Mouse (Mus musculus): ENCODE measurements around the gene Rhof.
A peak's percentile ranks its signal among the peaks of the same experiment; 100 is the strongest.

Rhof gene

DNA sequence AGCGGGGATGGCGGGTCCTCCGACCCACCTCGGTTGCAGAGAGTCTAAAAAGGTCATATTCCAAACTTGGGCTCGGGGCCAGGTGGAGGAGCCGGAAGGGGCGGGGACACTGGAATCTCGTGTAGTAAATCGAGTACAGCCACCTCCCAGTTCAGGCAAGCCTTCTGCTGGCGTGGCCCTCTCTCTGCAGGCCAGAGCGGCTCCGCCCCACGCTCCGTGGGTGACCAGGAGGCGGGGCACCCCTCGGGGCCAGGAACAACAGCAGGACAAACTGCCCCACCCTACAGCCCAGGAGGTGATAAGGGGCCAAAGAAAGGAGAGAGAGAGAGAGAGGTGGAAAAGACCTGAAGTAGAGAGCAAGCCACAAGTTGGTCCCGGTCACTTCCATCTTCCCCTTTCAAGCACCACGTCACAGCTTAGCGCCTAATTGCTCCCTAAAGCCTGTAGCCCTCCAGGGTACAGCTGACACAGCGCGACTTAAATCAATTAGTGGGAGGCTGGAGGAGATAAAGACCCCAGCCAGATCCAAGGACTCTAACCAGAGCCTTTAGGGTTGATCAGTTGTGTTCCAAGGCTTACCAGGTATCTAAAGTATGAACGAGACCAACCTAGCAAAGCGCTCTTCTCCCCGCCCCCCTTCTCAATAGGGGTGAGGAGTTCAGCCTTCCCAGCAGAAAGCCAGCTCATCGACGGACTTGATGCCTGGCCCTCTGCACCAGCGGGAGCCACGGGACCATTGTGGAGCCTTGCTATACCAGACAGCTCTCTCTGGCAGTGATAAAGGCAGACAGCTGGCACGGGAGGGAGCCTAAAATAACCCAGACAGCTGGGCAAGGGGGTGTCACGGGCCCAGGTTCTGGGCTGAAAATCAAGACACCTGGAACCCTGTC is 3.2 kb upstream of the Rhof start:
- DNase-seq (ENCODE audit: low read depth, low spot score), result peak; percentile 94

DNA sequence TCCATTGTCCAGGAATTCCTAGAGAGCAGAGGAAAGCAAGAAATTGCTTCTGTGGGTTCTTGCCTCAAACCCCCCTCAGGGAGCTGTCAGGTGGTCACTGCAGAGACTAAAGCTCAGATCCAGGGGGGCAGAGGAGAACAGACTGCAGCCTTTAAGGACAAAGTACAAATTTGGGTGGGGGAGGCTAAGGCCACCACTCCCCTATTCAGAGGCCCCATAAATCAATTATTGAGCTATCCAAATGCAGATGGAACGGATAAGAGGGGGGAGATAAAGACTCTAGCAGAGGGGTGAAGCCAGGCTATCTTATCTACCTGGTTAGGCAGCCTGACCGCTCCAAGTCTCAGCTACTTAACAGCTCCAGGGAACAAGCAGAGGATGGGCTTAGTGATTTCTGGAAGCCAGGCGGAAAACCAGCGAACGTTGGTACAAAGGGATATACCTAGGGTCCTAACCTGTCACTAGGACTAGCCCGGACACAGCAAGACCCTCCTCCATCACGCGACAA is 2.4 kb upstream of the Rhof start:
- no peak for DNase-seq (ENCODE audit: low read depth, low spot score)

DNA sequence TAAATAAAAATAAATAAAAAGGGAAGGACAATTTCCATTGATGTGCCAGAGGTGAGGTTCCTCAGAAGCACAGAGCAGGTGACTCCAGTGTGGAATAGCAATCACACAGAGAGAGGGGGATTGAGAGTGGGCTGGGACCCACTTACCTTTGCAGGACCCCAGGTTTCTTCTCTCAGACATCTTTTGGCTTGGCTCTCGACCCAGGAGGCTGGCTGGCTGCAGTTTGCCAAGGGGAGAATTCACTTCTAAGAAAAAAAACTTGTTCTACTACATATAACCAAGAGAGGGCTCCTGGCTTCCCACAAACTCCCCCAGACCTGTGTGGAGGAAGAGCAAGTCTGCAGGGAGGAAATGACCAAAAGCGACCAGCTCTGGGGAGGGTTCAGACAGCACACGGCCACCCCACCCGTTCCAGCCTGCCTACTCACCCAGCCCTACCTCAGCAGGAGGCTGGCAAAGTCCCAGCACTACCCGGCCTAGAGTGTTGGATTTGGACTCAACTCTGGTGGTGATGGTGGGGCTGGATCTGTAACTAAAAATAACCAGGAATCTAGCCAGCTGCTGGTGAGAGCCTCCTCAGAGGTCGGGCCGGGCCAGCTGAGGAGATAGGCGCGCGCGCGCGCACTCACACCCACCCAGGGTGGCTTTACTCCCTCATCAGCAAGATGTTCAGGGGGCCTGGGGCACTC is 1.8 kb upstream of the Rhof start:
- peak; percentile 92 for DNase-seq (ENCODE audit: low read depth, low spot score)

DNA sequence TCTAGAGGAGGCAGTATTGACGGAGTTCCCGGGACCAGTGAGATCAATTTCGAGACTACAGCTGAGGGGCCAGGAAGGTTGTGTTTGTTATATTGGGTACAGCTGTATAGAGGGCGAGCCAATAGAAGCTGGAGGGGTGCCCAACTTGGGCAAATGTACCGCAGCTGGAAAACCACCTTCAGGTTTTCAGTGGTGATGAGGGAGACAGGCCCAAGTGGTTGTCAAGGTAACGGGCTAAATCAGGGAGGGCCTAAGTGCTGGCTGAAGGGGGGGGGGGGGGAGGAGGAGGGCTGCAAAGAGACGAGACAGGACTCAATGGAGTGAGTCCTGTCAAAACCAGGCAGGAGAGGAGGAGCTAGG is 1.3 kb upstream of the Rhof start:
- DNase-seq (ENCODE audit: low read depth, low spot score), result peak; percentile 50

DNA sequence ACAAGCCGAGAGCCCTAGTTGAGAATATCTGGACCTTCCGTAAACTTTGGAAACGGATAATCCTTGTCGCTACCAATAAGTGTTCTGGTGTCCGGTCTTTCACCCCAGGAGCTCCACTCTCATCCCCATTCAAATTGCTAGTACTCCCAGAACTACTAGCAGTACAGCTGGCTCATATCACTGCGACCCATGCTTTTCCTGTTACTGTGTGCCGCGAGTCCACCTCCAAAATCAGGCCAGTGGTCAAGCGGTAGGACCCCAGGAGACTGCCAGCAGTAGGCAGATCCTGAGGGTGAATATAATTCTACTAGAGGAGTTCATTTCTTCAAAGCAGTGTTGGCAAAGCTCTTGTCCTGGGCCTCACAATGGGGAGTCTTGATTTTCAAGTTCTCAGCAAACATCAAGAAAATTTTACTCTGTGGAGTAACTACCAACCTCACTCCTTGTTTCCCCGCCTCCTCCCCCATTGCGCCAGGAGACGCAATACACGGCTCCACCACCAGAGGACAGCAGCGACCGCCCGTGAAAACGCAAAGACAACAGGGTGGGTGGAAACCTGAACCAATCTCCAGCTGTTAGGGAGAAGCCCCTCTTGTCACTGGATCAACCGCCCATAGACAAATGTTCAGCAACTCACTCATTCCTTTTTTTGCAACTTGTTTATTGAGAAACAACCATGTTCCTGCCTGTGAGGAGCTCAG is 741 bp upstream of the Rhof start:
- DNase-seq (ENCODE audit: low read depth, low spot score), result peak; percentile 78

DNA sequence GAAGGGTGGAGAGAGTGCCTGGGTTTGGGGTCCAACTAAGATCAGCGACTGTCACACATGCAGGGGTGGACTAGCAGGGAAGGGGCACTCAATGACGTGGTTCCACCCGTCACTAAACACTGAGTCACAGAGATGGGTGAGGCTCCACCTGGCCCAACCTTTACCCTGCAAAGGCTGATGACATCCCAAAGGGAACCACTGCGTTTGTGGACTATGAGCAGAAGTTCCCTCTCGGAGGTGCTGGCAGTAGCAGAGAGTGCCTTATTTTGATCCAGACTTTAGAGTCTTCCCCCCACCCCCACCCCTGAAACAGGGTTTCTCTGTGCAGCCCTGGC is 1.7 kb downstream of the Rhof start:
- DNase-seq (ENCODE audit: low read depth, low spot score), result no peak

DNA sequence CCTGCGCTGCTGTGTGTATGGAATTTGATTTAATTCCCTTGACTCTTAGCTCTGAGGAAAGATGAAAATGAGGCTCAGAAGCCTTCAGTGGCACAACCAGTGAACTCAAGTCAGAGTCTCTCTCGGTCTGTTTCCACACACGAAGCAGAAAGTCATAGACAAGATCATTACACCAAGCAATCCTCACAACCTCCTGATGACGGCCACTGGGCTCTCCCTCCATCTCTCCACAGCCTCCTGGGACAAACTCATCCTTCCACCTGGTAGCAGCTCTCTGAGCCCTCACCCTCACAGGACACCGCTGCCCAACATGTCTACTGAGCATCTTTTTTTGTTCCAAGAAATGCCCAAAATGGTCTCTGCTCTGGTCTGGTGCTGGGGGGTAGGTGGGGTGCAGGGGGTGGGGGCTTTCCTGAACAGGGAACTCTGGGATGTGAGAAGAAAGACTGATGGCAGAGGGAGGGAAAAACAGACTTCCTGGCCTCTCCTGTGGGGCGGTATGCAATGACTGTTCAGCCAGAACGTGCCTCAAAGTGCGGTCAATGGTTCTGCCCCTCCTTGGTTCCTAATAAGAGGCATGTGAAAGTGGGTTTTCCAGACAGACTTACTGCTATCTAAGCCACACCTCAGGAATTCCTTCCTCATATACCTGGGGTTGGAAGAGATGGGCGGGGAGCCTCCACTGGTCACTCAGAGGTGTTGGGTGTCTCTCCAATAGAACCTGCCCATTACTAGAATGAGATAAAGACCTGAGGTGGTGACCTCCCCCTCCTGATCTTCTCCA is 2.3 kb downstream of the Rhof start:
- no peak for DNase-seq (ENCODE audit: low read depth, low spot score)

DNA sequence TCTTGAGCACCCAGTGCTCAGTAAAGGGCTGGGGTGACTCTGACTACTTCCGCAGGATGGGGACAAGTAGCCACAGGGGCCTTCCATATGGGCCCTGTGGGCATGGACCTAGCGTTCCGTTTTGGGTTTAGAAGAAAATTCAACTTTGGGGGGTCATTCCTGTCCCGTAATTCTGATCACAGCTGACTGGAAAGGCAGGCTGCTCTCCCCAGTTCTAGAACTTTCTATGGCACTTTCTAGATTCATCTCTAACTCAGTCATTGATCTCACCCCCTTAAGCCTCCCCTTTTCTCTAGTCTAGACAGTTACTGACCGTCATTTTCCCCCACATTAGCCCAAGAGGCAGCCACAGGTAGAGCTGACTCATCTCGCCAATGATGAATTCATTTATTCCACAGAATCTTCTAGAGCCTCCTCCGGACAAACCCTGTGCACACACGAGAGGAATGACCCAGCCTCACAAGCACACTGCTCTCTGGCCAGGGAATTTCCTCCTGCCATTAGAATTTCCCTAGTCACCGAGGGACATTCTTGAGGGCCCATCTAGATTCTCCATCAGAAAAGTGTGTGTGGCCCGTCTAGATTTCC is 3.2 kb downstream of the Rhof start:
- DNase-seq (ENCODE audit: low read depth, low spot score), result no peak

DNA sequence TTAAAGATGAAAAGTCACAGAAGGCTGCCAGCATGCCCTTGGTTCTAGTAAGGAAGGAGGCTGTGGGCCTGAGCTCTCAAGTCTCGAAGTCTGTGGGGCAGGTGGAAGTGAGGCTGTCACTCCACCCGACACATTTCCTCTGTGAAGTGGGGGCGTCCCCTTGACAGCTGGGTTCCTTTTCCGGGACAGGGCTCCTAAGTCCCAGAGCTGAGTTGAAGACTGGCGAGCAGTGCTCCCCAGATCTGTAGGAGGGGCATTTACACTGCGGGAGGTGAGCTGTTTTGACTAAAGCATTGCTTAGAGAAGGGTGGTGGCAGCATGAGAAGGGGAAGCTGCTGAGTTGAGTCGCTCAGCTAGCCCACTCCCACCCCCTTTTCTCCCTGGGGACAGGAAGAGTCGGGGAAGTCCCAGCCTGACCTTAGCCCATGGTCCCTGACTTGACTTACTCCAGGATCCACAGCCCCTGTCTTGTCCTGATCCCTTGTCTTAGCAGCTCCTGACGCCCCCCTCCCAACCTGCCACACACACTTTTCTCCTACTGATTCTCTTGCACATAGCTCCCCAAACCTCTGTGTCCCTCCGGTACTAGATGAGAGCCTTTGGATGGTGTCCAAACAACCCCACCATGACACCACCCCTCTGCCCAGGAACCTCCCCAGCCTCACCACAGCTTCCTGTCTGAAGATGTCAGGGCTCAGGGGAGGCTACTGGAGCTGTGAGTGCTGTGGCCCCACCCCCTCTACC is 3.9 kb downstream of the Rhof start:
- peak; percentile 49 for DNase-seq (ENCODE audit: low read depth, low spot score)

DNA sequence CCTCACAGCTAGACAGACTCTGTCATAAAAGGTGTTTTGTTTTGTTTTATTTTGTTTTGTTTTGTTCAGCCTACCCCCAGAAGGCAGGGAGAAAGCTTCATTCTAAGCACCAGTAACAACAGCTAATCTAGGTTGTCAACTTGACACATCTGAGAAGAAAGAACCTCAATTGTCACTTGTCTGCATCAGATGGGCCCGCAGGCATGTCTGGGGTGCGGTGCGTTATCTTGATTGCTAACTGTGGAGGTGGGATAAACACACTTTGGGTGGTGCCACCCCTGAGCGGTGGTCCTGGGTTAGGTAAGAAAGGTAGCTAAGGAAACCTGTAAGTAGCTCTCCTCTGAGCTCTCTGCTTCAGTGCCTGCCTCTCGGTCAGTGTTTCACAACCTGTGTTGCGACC is 5.5 kb downstream of the Rhof start:
- DNase-seq (ENCODE audit: low read depth, low spot score), result no peak

DNA sequence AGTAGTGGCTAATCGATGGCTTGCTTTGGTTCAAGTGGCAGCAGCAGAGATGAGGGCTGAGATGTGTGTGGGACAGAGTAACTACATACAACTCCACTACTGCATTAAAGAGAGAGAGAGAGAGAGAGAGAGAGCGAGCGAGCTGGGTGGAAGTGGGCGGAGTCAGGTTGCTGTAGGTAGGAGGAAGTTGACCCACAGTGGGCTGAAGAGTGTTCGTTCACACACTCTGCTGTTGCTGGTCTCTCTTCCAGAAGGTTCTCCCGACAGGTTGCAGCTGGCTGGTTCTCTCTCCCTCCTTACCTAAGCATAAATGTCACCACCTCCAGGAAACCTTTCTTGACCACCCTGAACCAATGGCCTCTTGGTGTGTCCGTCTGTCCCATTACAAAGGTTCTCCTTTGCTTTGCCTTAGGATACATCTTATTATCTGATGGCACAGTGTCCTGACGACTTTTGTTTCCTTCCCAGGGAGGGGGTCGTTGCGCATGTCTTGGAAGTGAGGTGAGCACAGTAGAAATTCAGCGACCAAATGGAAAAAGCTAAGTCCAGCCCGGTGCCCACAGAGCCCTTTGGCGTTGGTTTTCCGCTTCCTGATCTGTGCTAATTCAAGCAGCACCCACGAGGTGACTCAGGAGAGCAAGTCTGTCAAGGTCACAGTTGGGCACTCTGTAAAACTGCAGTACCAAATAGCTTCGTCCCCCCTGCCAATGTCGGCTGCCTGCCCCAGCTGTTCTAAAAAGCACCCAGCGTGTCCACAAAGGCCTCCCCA is 6.7 kb downstream of the Rhof start:
- DNase-seq (ENCODE audit: low read depth, low spot score), result no peak

DNA sequence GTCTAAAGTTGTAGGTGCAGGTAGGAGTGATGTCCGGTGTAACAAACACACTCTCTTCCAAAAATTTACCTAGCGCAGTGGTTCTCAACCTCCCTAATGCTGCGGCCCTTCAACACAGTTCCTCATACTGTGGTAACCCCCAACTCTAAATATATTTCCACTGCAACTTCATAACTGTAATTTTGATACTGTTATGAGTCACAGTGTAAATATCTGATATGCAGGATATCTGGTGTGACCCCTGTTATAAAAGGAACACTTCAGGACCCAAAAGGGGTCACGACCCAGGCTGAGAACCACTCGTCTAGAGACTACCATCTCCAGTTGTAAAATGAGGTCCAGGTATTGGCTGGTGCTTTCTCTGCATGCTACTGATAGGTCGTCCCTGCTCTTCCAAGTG is 7.4 kb downstream of the Rhof start:
- DNase-seq (ENCODE audit: low read depth, low spot score), result no peak

DNA sequence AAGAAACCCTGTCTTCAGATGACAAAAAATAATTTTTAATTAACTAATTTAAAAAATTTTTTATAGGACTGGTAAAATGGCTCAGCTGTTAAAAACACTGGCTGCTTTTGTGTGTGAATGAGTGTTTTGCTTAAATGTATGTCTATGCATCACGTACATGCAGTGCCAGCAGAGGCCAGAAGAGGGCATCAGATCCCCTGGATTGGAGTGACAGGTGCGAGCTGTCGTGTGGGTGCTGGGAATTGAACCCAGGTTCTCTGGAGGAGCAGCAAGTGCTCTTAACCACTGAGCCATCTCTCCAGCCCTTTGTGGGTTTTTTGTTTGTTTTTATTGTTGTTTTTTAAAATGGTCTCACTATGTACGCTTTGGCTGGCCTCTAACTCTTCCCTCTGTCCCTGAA is 10.3 kb downstream of the Rhof start:
- no peak for DNase-seq (ENCODE audit: low read depth, low spot score)

DNA sequence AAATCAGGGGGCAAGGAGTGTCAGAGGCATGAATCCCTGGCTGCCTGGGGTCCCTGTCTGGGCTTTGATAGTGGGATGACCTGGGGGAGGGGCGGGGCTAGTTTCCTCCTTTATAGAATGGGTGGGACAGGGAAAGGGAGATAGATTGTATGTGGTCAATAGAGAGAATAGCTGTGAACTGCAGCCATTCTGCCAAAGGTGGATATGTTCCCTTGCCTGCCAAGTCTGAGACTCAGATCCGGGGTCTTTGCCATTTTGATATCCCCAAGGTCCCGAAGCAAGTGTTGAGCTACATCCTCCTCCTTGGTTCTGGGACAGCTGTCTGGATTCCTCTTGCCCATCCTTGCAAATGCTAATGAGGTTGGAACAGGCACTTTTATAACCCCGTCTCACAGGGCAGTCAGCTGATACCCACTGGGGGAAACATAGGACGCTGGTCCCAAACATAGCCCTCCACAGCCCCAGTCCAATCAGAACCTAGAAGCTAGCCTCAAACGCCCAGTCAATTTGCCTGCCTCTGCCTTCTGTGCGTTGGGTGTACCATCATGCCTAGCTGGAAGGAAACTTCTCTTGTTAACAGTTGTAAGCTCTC is 11.8 kb downstream of the Rhof start:
- no peak for DNase-seq (ENCODE audit: low read depth, low spot score)

DNA sequence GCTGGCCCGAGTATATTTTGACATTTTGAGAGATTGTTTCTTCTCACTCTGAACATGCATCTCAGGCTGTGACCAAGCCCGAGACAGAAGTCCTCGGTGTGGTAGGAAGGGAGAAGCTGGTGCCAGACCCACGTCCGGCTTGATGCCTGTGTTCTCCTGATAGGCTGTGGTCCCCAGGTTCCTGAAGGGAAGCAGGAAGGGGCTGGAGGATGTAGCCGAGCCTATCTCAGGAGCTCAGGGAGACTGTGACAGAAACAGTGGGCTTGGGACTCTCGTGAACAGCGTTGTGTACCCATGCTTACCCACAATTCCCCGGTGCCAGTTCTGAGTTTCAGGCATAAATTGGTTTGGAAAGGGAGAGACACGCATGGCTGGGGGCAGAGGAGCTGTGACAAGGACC is 13.7 kb downstream of the Rhof start:
- DNase-seq (ENCODE audit: low read depth, low spot score), result no peak

DNA sequence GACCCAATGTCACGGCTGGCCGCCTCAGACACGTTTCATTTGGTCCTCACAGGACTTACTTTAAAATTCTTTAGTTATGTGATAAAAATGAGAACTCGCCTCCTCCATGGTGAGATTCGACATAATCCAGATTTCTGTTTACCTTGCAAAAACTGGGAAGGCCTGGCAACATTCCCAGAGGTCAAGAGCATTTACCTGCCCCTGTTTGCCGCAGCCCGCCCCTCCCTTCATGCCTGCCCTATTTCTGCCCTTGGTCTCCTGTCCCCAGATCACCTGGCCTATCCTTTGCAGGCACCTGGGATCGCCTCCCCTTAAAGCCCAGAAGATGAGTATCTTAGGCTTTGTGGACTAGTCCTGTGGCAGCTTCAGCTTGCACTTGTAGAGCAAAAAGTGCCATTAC is 14.7 kb downstream of the Rhof start:
- DNase-seq (ENCODE audit: low read depth, low spot score), result no peak

DNA sequence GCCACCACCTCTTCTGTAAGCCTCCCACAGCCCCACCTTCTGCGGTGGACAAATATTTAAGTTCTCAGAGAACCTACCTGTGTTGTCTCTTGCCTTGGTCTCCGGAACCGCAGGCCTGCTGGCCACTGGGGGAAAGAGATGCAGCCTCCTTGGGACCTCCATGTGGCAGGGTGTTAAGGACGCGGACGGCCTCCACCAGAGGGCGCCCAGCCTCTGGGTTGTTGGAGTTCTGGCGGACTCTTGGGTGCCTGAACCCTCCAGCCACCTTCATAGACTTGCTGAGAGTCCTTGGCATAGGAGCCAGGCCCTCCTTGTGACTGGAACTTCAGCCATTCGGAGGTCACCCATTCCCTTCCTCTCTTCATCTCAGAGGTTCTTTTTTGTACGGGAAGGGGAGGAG is 15.2 kb downstream of the Rhof start:
- DNase-seq (ENCODE audit: low read depth, low spot score), result peak; percentile 58

DNA sequence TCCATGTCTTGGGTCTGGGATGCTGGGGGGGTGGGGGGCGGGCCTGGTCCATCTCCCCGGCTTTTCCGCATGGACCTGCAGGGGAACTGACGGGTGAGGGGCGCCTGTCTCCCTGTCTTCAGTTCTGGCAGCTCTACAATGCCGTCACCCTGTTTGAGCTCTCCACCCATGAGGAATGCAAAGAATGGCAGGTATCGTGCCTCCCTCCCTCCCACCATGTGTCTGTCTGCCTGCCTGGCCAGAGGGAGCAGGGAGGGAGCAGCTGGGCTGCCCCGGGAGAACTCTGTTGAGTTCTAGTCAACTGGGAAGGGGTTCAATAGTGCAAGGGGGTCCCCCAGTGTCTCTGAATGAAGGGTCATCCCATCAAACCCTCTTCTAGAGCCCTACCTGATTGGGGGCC is 16.4 kb downstream of the Rhof start:
- DNase-seq (ENCODE audit: low read depth, low spot score), result no peak

DNA sequence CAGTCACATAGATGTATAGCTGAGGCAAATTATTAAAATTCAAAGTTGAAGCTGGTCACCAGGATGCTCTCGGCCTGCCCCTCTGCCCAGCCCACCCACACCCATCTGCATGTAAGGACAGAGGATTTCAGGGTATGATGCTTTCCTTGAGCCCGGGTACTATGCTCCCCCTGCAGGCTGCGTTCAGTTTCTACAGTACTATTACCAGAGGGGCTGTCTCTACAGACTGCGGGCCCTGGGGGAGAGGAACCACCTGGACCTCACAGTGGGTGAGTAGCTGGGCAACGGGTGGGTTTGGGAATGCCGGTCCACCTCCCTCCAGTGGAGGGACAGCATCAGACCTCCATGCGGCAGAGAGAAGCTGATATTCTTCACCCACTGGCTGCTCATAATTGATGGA is 17.6 kb downstream of the Rhof start:
- no peak for DNase-seq (ENCODE audit: low read depth, low spot score)

DNA sequence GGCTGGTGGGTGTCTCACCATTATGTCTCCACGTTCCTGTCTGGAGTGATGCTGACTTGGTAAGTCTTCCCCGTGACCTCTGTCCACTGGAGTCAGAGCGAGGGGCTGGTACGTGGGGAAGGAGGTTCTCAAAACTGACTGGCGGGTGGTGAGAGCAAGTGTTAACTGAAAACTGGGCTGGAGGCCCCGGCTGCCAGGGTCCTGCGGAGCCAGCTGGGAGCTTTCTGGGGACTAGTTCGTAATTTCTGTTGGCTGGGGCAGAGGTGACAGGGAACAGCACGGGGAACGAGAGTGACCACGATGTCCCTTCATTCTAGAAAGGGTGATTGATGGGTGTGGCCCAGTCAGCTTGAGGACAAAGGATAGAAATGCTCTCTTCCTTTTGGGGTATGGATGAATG is 18.4 kb downstream of the Rhof start:
- DNase-seq (ENCODE audit: low read depth, low spot score), result no peak

Measured in skeletal muscle tissue, adult 2 months (tissue).